Mouse (Mus musculus) thymus, postnatal 0 days (tissue): ENCODE measurements around the gene Slf2. TPM values are rescaled to one million over a fixed set of nuclear protein-coding genes. Genes with fewer than 3 reads are reported as not detected.
A peak's percentile ranks its signal among the peaks of the same experiment; 100 is the strongest.

Source experiments
- DNase-seq: peaks from one replicate; pipeline ENCODE4 v3.0.0-alpha.2; 2015; ENCODE audit warnings: low spot score
- polyA plus RNA-seq: library from polyadenylated mRNA; unstranded; fragments of >200 nt; fragmentation: Nextera tagmentation; extraction: Ambion mirVana; gene quantifications from 2 replicates; pipeline ENCODE4 v1.2.1, GENCODE M21; 2015

Slf2 gene
- polyA plus RNA-seq, result 16.7 and 17.3 TPM in 2 replicates

- DNase-seq, result peak; percentile 97
Observed at GRCm38 (mm10) chr19:44930744-44931453, at the start of gene Slf2. Slf2 (plus strand) TSS chr19:44931151.

GRCm38 (mm10) chr19:44882552-44883024 is 48.4 kb upstream of the Slf2 start:
- DNase-seq, result no peak

- no peak for DNase-seq
Observed at GRCm38 (mm10) chr19:44884331-44884730, 46.6 kb upstream of the Slf2 start.

- no peak for DNase-seq
Observed at GRCm38 (mm10) chr19:44886475-44886874, 44.5 kb upstream of the Slf2 start.

GRCm38 (mm10) chr19:44887679-44888235 is 43.2 kb upstream of the Slf2 start:
- DNase-seq, result peak; percentile 39

- no peak for DNase-seq
Observed at GRCm38 (mm10) chr19:44889548-44889947, 41.4 kb upstream of the Slf2 start.

- no peak for DNase-seq
Observed at GRCm38 (mm10) chr19:44891446-44891845, 39.5 kb upstream of the Slf2 start.

- DNase-seq, result no peak
Observed at GRCm38 (mm10) chr19:44893231-44893871, 37.6 kb upstream of the Slf2 start.

GRCm38 (mm10) chr19:44895245-44895644 is 35.7 kb upstream of the Slf2 start:
- peak; percentile 27 for DNase-seq

GRCm38 (mm10) chr19:44896450-44896849 is 34.5 kb upstream of the Slf2 start:
- no peak for DNase-seq

GRCm38 (mm10) chr19:44897521-44897920 is 33.4 kb upstream of the Slf2 start:
- DNase-seq, result no peak

GRCm38 (mm10) chr19:44898646-44899045 is 32.3 kb upstream of the Slf2 start:
- DNase-seq, result no peak

- no peak for DNase-seq
Observed at GRCm38 (mm10) chr19:44899104-44899793, 31.7 kb upstream of the Slf2 start.

- DNase-seq, result no peak
Observed at GRCm38 (mm10) chr19:44899947-44900773, 30.8 kb upstream of the Slf2 start.

- no peak for DNase-seq
Observed at GRCm38 (mm10) chr19:44901047-44901446, 29.9 kb upstream of the Slf2 start.

GRCm38 (mm10) chr19:44902324-44902723 is 28.6 kb upstream of the Slf2 start:
- DNase-seq, result no peak

GRCm38 (mm10) chr19:44903343-44904000 is 27.5 kb upstream of the Slf2 start:
- no peak for DNase-seq

GRCm38 (mm10) chr19:44904141-44904720 is 26.7 kb upstream of the Slf2 start:
- DNase-seq, result no peak

GRCm38 (mm10) chr19:44905316-44905715 is 25.6 kb upstream of the Slf2 start:
- no peak for DNase-seq
